Mouse (Mus musculus): ENCODE data around the gene Rhbg. TPM values are rescaled to one million over a fixed set of nuclear protein-coding genes. Genes with fewer than 3 reads are reported as not detected.
"Not testable (repeated sequence)": the region's sequence is repeated elsewhere in the genome, so short reads cannot be mapped to it uniquely, and the experiment has no call there.

Rhbg gene
- polyA plus RNA-seq, 1 experiment, result not detected

DNA sequence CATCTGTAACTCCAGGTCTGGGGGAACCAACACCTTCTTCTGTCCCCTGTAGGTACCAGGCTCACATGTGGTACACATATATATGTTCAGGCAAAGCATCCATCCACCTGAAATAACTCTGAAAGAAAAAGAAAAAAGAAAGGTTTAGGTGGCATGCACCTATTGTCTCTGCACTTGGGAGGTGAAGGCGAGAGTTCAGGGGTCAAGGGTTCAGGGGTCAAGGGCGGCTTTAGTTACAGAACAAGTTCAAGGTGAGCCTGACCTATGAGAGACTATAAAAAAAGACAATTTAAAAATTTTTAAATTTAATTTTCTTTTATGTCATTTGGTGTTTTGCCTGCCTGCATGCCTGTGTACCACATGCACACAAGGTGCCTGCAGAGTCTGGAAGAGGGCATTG lies 25.5 kb upstream of the Rhbg start:
- H3K27me3 ChIP-seq (ENCODE audit: control insufficient read depth, insufficient read depth, insufficient read length), result peaks cover 16% of the 10 kb centered on the region
- H3K4me3 ChIP-seq (ENCODE audit: insufficient read depth, poor library complexity, severe bottlenecking), result no peak overlapping the region
- H3K79me3 ChIP-seq (ENCODE audit: low read depth), result no peaks in the 10 kb centered on the region
- TF ChIP-seq MYOG (IDR thresholded peaks at IDR 0.05; ENCODE audit: control insufficient read depth, extremely low read depth, insufficient read length) (no peak), FOSL1 (IDR thresholded peaks at IDR 0.05; ENCODE audit: insufficient read depth, low read length, poor library complexity, severe bottlenecking) (no peak)
- H3ac ChIP-seq (ENCODE audit: control insufficient read depth, insufficient read length, low read depth), result no peak overlapping the region
- no peaks in the 10 kb centered on the region for H3K36me3 ChIP-seq (ENCODE audit: control insufficient read depth, insufficient read depth)
- no peaks in the 10 kb centered on the region for H3K79me2 ChIP-seq (ENCODE audit: control insufficient read depth, insufficient read depth)

DNA sequence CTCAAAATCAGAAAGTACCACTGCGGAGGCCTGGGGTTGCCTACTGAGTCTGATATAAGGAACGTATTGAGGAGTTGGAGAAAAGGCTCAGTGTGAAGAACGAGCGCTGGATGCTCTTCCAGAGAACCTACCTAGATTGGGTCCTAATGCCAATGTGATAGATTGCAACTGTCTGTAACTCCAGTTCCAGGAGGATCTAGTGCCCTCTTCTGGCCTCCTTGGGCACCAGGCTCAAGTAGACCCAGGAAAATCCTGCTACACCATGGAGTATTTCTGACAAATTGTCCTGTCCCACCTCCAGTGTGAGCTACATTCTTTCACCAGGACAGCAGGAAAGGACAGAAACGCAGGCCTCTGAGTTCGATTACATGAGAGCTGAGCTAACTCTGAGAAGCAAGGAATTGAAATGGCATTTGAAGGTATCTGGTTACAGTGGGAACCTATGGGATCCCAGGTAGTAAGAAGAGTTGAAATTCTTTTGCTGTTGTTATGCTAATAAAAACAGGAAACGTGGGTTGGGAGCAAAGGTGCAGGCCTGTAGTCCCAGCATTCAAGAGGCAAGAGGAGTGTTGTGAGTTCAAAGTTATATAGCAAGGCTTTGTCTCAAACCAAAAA lies 22.1 kb upstream of the Rhbg start:
- Histone ChIP-seq H3K79me3 (ENCODE audit: low read depth) (no peaks in the 10 kb centered on the region), H3K79me2 (ENCODE audit: control insufficient read depth, insufficient read depth) (no peaks in the 10 kb centered on the region), H3ac (ENCODE audit: control insufficient read depth, insufficient read length, low read depth) (no peak overlapping the region), H3K4me3 (ENCODE audit: insufficient read depth, poor library complexity, severe bottlenecking) (no peak overlapping the region), H3K27me3 (ENCODE audit: control insufficient read depth, insufficient read depth, insufficient read length) (peaks cover 13% of the 10 kb centered on the region), H3K36me3 (ENCODE audit: control insufficient read depth, insufficient read depth) (no peaks in the 10 kb centered on the region)
- TF ChIP-seq CEBPB (IDR thresholded peaks at IDR 0.05; ENCODE audit: low read depth), result no peak
- no peak for TF ChIP-seq MYOG (IDR thresholded peaks at IDR 0.05; ENCODE audit: control insufficient read depth, extremely low read depth, insufficient read length)
- TF ChIP-seq MYOD1 (IDR thresholded peaks at IDR 0.05; ENCODE audit: control insufficient read depth, insufficient read length, low read depth), result no peak

- Histone ChIP-seq H3K79me2 (ENCODE audit: control insufficient read depth, insufficient read depth) (no peaks in the 10 kb centered on the region), H3K36me3 (ENCODE audit: control insufficient read depth, insufficient read depth) (no peaks in the 10 kb centered on the region), H3K27me3 (ENCODE audit: control insufficient read depth, insufficient read depth, insufficient read length) (peaks cover 12% of the 10 kb centered on the region), H3ac (ENCODE audit: control insufficient read depth, insufficient read length, low read depth) (no peak overlapping the region), H3K4me3 (ENCODE audit: insufficient read depth, poor library complexity, severe bottlenecking) (no peak overlapping the region), H3K79me3 (ENCODE audit: low read depth) (no peaks in the 10 kb centered on the region)
- TF ChIP-seq USF1 (IDR thresholded peaks at IDR 0.05; ENCODE audit: low read depth) (no peak), FOSL1 (IDR thresholded peaks at IDR 0.05; ENCODE audit: insufficient read depth, low read length, poor library complexity, severe bottlenecking) (no peak), MAX (IDR thresholded peaks at IDR 0.05) (no peak), MYOD1 (IDR thresholded peaks at IDR 0.05; ENCODE audit: control insufficient read depth, insufficient read length, low read depth) (no peak), CTCF (IDR thresholded peaks at IDR 0.05; ENCODE audit: control insufficient read depth, insufficient read depth, insufficient read length) (no peak), CEBPB (IDR thresholded peaks at IDR 0.05; ENCODE audit: low read depth) (no peak), MYOG (IDR thresholded peaks at IDR 0.05; ENCODE audit: control insufficient read depth, extremely low read depth, insufficient read length) (no peak)
Observed at GRCm38 (mm10) chr3:88276121-88276520, 21.6 kb upstream of the Rhbg start.

GRCm38 (mm10) chr3:88274002-88274401 lies 19.5 kb upstream of the Rhbg start:
- Histone ChIP-seq H3K4me3 (ENCODE audit: insufficient read depth, poor library complexity, severe bottlenecking) (no peak overlapping the region), H3K27me3 (ENCODE audit: control insufficient read depth, insufficient read depth, insufficient read length) (peaks cover 9% of the 10 kb centered on the region), H3K36me3 (ENCODE audit: control insufficient read depth, insufficient read depth) (no peaks in the 10 kb centered on the region), H3K79me3 (ENCODE audit: low read depth) (no peaks in the 10 kb centered on the region), H3ac (ENCODE audit: control insufficient read depth, insufficient read length, low read depth) (no peak overlapping the region), H3K79me2 (ENCODE audit: control insufficient read depth, insufficient read depth) (no peaks in the 10 kb centered on the region)
- TF ChIP-seq FOSL1 (IDR thresholded peaks at IDR 0.05; ENCODE audit: insufficient read depth, low read length, poor library complexity, severe bottlenecking) (no peak), MAX (IDR thresholded peaks at IDR 0.05) (no peak), CTCF (IDR thresholded peaks at IDR 0.05; ENCODE audit: control insufficient read depth, insufficient read depth, insufficient read length) (no peak), MYOD1 (IDR thresholded peaks at IDR 0.05; ENCODE audit: control insufficient read depth, insufficient read length, low read depth) (no peak), MYOG (IDR thresholded peaks at IDR 0.05; ENCODE audit: control insufficient read depth, extremely low read depth, insufficient read length) (no peak), CEBPB (IDR thresholded peaks at IDR 0.05; ENCODE audit: low read depth) (no peak), USF1 (IDR thresholded peaks at IDR 0.05; ENCODE audit: low read depth) (no peak)

DNA sequence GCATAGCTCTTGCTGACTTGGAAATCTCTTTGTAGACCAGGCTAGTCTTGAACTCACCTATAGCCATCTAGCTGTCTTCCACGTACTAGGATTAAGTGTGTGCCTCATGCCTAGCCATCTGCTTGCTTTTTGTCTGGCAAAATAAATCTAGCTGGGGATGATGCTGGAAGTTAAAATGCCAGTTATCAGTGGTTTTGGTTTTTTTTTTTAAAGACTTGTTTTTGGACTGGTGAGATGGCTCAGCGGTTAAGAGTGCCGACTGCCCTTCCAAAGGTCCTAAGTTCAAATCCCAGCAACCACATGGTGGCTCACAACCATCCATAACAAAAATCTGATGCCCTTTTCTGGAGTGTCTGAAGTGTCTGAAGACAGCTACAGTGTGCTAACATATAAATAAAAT lies 17.4 kb upstream of the Rhbg start:
- Histone ChIP-seq H3K79me3 (ENCODE audit: low read depth) (no peaks in the 10 kb centered on the region), H3K79me2 (ENCODE audit: control insufficient read depth, insufficient read depth) (no peaks in the 10 kb centered on the region), H3K4me3 (ENCODE audit: insufficient read depth, poor library complexity, severe bottlenecking) (no peak overlapping the region), H3ac (ENCODE audit: control insufficient read depth, insufficient read length, low read depth) (no peak overlapping the region), H3K27me3 (ENCODE audit: control insufficient read depth, insufficient read depth, insufficient read length) (peaks cover 10% of the 10 kb centered on the region), H3K36me3 (ENCODE audit: control insufficient read depth, insufficient read depth) (no peaks in the 10 kb centered on the region)
- TF ChIP-seq CEBPB (IDR thresholded peaks at IDR 0.05; ENCODE audit: low read depth), result no peak
- TF ChIP-seq MAX (IDR thresholded peaks at IDR 0.05), result no peak
- TF ChIP-seq MYOD1 (IDR thresholded peaks at IDR 0.05; ENCODE audit: control insufficient read depth, insufficient read length, low read depth), result no peak
- TF ChIP-seq FOSL1 (IDR thresholded peaks at IDR 0.05; ENCODE audit: insufficient read depth, low read length, poor library complexity, severe bottlenecking), result no peak
- no peak for TF ChIP-seq CTCF (IDR thresholded peaks at IDR 0.05; ENCODE audit: control insufficient read depth, insufficient read depth, insufficient read length)
- no peak for TF ChIP-seq USF1 (IDR thresholded peaks at IDR 0.05; ENCODE audit: low read depth)
- no peak for TF ChIP-seq MYOG (IDR thresholded peaks at IDR 0.05; ENCODE audit: control insufficient read depth, extremely low read depth, insufficient read length)

- H3ac ChIP-seq (ENCODE audit: control insufficient read depth, insufficient read length, low read depth); H3K36me3 ChIP-seq (ENCODE audit: control insufficient read depth, insufficient read depth); H3K79me3 ChIP-seq (ENCODE audit: low read depth); H3K4me3 ChIP-seq (ENCODE audit: insufficient read depth, poor library complexity, severe bottlenecking); H3K79me2 ChIP-seq (ENCODE audit: control insufficient read depth, insufficient read depth): not testable (repeated sequence)
- H3K27me3 ChIP-seq (ENCODE audit: control insufficient read depth, insufficient read depth, insufficient read length), result peaks cover 10% of the 10 kb centered on the region
Observed at GRCm38 (mm10) chr3:88271298-88271697, 16.8 kb upstream of the Rhbg start.

Measured in C2C12 (cell line).